Mouse (Mus musculus) forebrain, embryonic 15.5 days (tissue): ENCODE results near the gene Olfr31. TPM values are rescaled to one million over a fixed set of nuclear protein-coding genes. Genes with fewer than 3 reads are reported as not detected.

Experiments used
- ATAC-seq: fragments of 200-750 bp; cut with Nextera tagmentation; replicated peaks from 2 replicates; pipeline ENCODE4 v1.8.0; 2017; ENCODE audit warnings: mild to moderate bottlenecking, moderate TSS enrichment, moderate library complexity
- H3K27ac ChIP-seq: fragments of 300-500 bp; sonication (generic); replicated peaks from 2 replicates; pipeline ENCODE4 v1.5.1; 2015; ENCODE audit warnings: mild to moderate bottlenecking, inconsistent platforms
- H3K27me3 ChIP-seq: fragments of 300-500 bp; sonication (generic); 2 replicates; pipeline ENCODE4 v1.6.1; 2015; ENCODE audit warnings: inconsistent platforms
- H3K36me3 ChIP-seq: fragments of 300-500 bp; sonication (generic); 2 replicates; pipeline ENCODE4 v1.6.1; 2015; ENCODE audit warnings: mild to moderate bottlenecking, inconsistent platforms
- H3K4me1 ChIP-seq: fragments of 300-500 bp; sonication (generic); 2 replicates; pipeline ENCODE4 v1.6.1; 2015; ENCODE audit warnings: inconsistent platforms
- H3K4me2 ChIP-seq: fragments of 300-500 bp; sonication (generic); replicated peaks from 2 replicates; pipeline ENCODE4 v1.6.1; 2015; ENCODE audit warnings: mild to moderate bottlenecking, inconsistent platforms
- H3K4me3 ChIP-seq: fragments of 300-500 bp; sonication (generic); 2 replicates; pipeline ENCODE4 v1.5.1; 2015; ENCODE audit warnings: mild to moderate bottlenecking, inconsistent platforms
- H3K9ac ChIP-seq: fragments of 300-500 bp; sonication (generic); replicated peaks from 2 replicates; pipeline ENCODE4 v1.6.1; 2015; ENCODE audit warnings: mild to moderate bottlenecking, inconsistent platforms
- H3K9me3 ChIP-seq: fragments of 300-500 bp; sonication (generic); 2 replicates; pipeline ENCODE4 v1.6.1; 2016; ENCODE audit warnings: inconsistent platforms
- WGBS: fragments of 180-500 bp; shearing (Covaris S2); methylation state at CpG from one replicate; pipeline ENCODE4 v1.1.7; 2015; ENCODE audit warnings: mixed read lengths; 5-methylcytosine and 5-hydroxymethylcytosine counted together
- polyA plus RNA-seq: library from polyadenylated mRNA; unstranded; fragments of >200 nt; fragmentation: Nextera tagmentation; extraction: Ambion mirVana; gene quantifications from 2 replicates; pipeline ENCODE4 v1.2.1, GENCODE M21; 2015

The Olfr31 gene
- polyA plus RNA-seq: not detected in 2 replicates

GRCm38 (mm10) chr14:14322528-14322927 lies at the start of gene Olfr31:
Gene Olfr31, plus strand, starts transcription at chr14:14322828.
- H3K4me2 ChIP-seq: no peak within 1 kb of the TSS
- no peak within 1 kb of the TSS for H3K27ac ChIP-seq
- H3K4me3 ChIP-seq: no peak within 1 kb of the TSS
- H3K4me1 ChIP-seq: no peaks in the 10 kb centered on the region
- H3K9me3 ChIP-seq: no peaks in the 10 kb centered on the region
- ATAC-seq: no peak
- H3K27me3 ChIP-seq: no peaks in the 10 kb centered on the region
- H3K9ac ChIP-seq: no peak within 1 kb of the TSS
- no peaks in the 10 kb centered on the region for H3K36me3 ChIP-seq

- Histone ChIP-seq H3K27ac (no peak overlapping the region), H3K36me3 (no peaks in the 10 kb centered on the region), H3K9ac (no peak overlapping the region), H3K4me1 (no peaks in the 10 kb centered on the region), H3K4me3 (no peak overlapping the region), H3K27me3 (no peaks in the 10 kb centered on the region), H3K9me3 (no peaks in the 10 kb centered on the region), H3K4me2 (no peak overlapping the region)
- WGBS: 64% methylated on average over 7 of the region's 7 CpGs
- ATAC-seq: no peak
Observed at GRCm38 (mm10) chr14:14294426-14294825, 28.2 kb upstream of the Olfr31 start.

GRCm38 (mm10) chr14:14308938-14309337 lies 13.7 kb upstream of the Olfr31 start:
- Histone ChIP-seq H3K27ac (no peak overlapping the region), H3K4me2 (no peak overlapping the region; the same call in 1 of the 2 replicates), H3K9me3 (no peaks in the 10 kb centered on the region), H3K4me3 (0 out of 2 replicates have a peak overlapping the region, but pooled peaks have one; percentile 15), H3K4me1 (no peaks in the 10 kb centered on the region), H3K9ac (no peak overlapping the region), H3K36me3 (no peaks in the 10 kb centered on the region), H3K27me3 (no peaks in the 10 kb centered on the region)
- ATAC-seq: no peak
- WGBS: 66% methylated on average over 16 of the region's 16 CpGs

GRCm38 (mm10) chr14:14309416-14309815 lies 13.2 kb upstream of the Olfr31 start:
- ATAC-seq: no peak
- Histone ChIP-seq H3K4me2 (no peak overlapping the region; the same call in 1 of the 2 replicates), H3K9ac (no peak overlapping the region), H3K27me3 (no peaks in the 10 kb centered on the region), H3K4me3 (no peak overlapping the region), H3K36me3 (no peaks in the 10 kb centered on the region), H3K27ac (no peak overlapping the region), H3K9me3 (no peaks in the 10 kb centered on the region), H3K4me1 (no peaks in the 10 kb centered on the region)
- 66% methylated on average over 14 of the region's 14 CpGs for WGBS

GRCm38 (mm10) chr14:14345113-14345871 lies 22.7 kb downstream of the Olfr31 start:
- peak; percentile 80 for ATAC-seq
- Histone ChIP-seq H3K4me2 (peak overlapping the region; percentile 74), H3K27ac (peak overlapping the region; percentile 44), H3K27me3 (no peaks in the 10 kb centered on the region), H3K4me3 (peak overlapping the region; percentile 69), H3K9me3 (peaks cover 8% of the 10 kb centered on the region; the same call in 1 of the 2 replicates), H3K36me3 (no peaks in the 10 kb centered on the region), H3K9ac (peak overlapping the region; percentile 49), H3K4me1 (0 out of 2 replicates have a peak, but pooled peaks cover 7% of the 10 kb centered on the region)
- 4% methylated on average over 40 of the region's 40 CpGs for WGBS

- Histone ChIP-seq H3K27me3 (no peaks in the 10 kb centered on the region), H3K4me2 (peak within 1 kb of the TSS; percentile 74), H3K4me3 (peak within 1 kb of the TSS; percentile 69), H3K4me1 (0 out of 2 replicates have a peak, but pooled peaks cover 7% of the 10 kb centered on the region), H3K9me3 (peaks cover 11% of the 10 kb centered on the region; the same call in 1 of the 2 replicates), H3K9ac (peak within 1 kb of the TSS; percentile 49), H3K27ac (peak within 1 kb of the TSS; percentile 44), H3K36me3 (no peaks in the 10 kb centered on the region)
- ATAC-seq: peak; percentile 70
- 3% methylated on average over 62 of the region's 69 CpGs for WGBS
Observed at GRCm38 (mm10) chr14:14345948-14346812, 23.6 kb downstream of the Olfr31 start, which contains the start of gene Il3ra. Gene Il3ra, plus strand, starts transcription at chr14:14346275.

GRCm38 (mm10) chr14:14346813-14347100 lies 24.1 kb downstream of the Olfr31 start:
- H3K9me3 ChIP-seq: peaks cover 11% of the 10 kb centered on the region; the same call in 1 of the 2 replicates
- ATAC-seq: peak; percentile 18
- H3K4me3 ChIP-seq: peak overlapping the region; percentile 69
- 26% methylated on average over 16 of the region's 16 CpGs for WGBS
- H3K4me1 ChIP-seq: 0 out of 2 replicates have a peak, but pooled peaks cover 7% of the 10 kb centered on the region
- H3K36me3 ChIP-seq: no peaks in the 10 kb centered on the region
- 0 out of 2 replicates have a peak overlapping the region, but pooled peaks have one; percentile 44 for H3K27ac ChIP-seq
- H3K9ac ChIP-seq: peak overlapping the region; percentile 49
- H3K27me3 ChIP-seq: no peaks in the 10 kb centered on the region
- peak overlapping the region; percentile 74 for H3K4me2 ChIP-seq

GRCm38 (mm10) chr14:14347151-14347835 lies 24.7 kb downstream of the Olfr31 start:
- no peaks in the 10 kb centered on the region for H3K36me3 ChIP-seq
- 0 out of 2 replicates have a peak, but pooled peaks cover 7% of the 10 kb centered on the region for H3K4me1 ChIP-seq
- peak overlapping the region; percentile 69 for H3K4me3 ChIP-seq
- peak; percentile 4 for ATAC-seq
- H3K9ac ChIP-seq: no peak overlapping the region
- H3K4me2 ChIP-seq: peak overlapping the region; percentile 74; the same call in 1 of the 2 replicates
- 83% methylated on average over 17 of the region's 17 CpGs for WGBS
- H3K27me3 ChIP-seq: no peaks in the 10 kb centered on the region
- no peak overlapping the region for H3K27ac ChIP-seq
- peaks cover 11% of the 10 kb centered on the region; the same call in 1 of the 2 replicates for H3K9me3 ChIP-seq

GRCm38 (mm10) chr14:14347836-14348621 lies 25.4 kb downstream of the Olfr31 start:
- Histone ChIP-seq H3K27me3 (no peaks in the 10 kb centered on the region), H3K9ac (no peak overlapping the region), H3K4me2 (no peak overlapping the region), H3K9me3 (peaks cover 15% of the 10 kb centered on the region; the same call in 1 of the 2 replicates), H3K27ac (no peak overlapping the region), H3K36me3 (no peaks in the 10 kb centered on the region), H3K4me3 (no peak overlapping the region), H3K4me1 (0 out of 2 replicates have a peak, but pooled peaks cover 7% of the 10 kb centered on the region)
- ATAC-seq: no peak
- whole genome bisulfite sequencing: 93% methylated on average over 14 of the region's 14 CpGs

GRCm38 (mm10) chr14:14348674-14349401 lies 26.2 kb downstream of the Olfr31 start:
- no peak overlapping the region for H3K4me3 ChIP-seq
- no peak overlapping the region for H3K9ac ChIP-seq
- no peak for ATAC-seq
- no peaks in the 10 kb centered on the region for H3K36me3 ChIP-seq
- 0 out of 2 replicates have a peak, but pooled peaks cover 7% of the 10 kb centered on the region for H3K4me1 ChIP-seq
- peaks cover 21% of the 10 kb centered on the region for H3K9me3 ChIP-seq
- H3K4me2 ChIP-seq: no peak overlapping the region
- 95% methylated on average over 26 of the region's 26 CpGs for WGBS
- no peak overlapping the region for H3K27ac ChIP-seq
- H3K27me3 ChIP-seq: no peaks in the 10 kb centered on the region
